Mouse (Mus musculus) CH12.LX (cell line): ENCODE measurements at regions not wholly inside any gene's neighbourhood (a gene's known extent, or its start where the extent isn't known, plus 50 kb on each side); places are given as distances from the start of the nearest gene placed in this dataset.

Experiments used
- DNase-seq: peaks from one replicate; pipeline ENCODE4 v3.0.0-alpha.2; 2013; ENCODE audit errors: extremely low read depth
- H3K27ac ChIP-seq: 2 replicates; pipeline ENCODE4 v1.5.1; 2012; ENCODE audit warnings: low read depth, mild to moderate bottlenecking, control low read depth, moderate library complexity; ENCODE audit not compliant: insufficient read depth
- H3K27me3 ChIP-seq: replicated peaks from 2 replicates; pipeline ENCODE3; 2012; ENCODE audit warnings: inconsistent platforms
- H3K36me3 ChIP-seq, 2 experiments: replicated peaks in 1 of 2; 2 replicates each; pipeline versions ENCODE3 to v1.6.1; 2012; ENCODE audit warnings: inconsistent platforms in 1 of 2, low read length in 1 of 2, mild to moderate bottlenecking in 1 of 2, mixed read lengths in 1 of 2, moderate library complexity in 1 of 2; ENCODE audit not compliant: control insufficient read depth in 1 of 2, insufficient read depth in 1 of 2
- H3K4me1 ChIP-seq, 2 experiments: 2 replicates each; pipeline ENCODE4 v1.6.1; 2012; ENCODE audit warnings: inconsistent platforms in 1 of 2, moderate library complexity in 1 of 2; ENCODE audit not compliant: insufficient read depth in 2 of 2, control insufficient read depth in 1 of 2
- H3K4me2 ChIP-seq: 2 replicates; pipeline ENCODE4 v1.6.1; 2012; ENCODE audit warnings: low read depth, mild to moderate bottlenecking, control low read depth; ENCODE audit not compliant: poor library complexity, insufficient read depth, severe bottlenecking
- H3K4me3 ChIP-seq, 3 experiments: fragments of 150-350 bp in 1 of 3; sonication (generic) in 1 of 3; replicated peaks in 1 of 3; 2 replicates each; pipeline versions ENCODE3 to v1.5.1; 2011 to 2012; ENCODE audit warnings: low read depth in 2 of 3, low read length in 2 of 3, mild to moderate bottlenecking in 2 of 3, moderate library complexity in 2 of 3, control low read depth in 1 of 3, improper control_type of control experiment in 1 of 3, inconsistent platforms in 1 of 3, mixed read lengths in 1 of 3; ENCODE audit not compliant: poor library complexity in 1 of 3
- H3K79me2 ChIP-seq: replicated peaks from 2 replicates; pipeline ENCODE4 v1.6.1; 2012; ENCODE audit warnings: mild to moderate bottlenecking, moderate library complexity; ENCODE audit not compliant: control insufficient read depth, poor library complexity, insufficient read depth, severe bottlenecking; ENCODE audit errors: extremely low read depth
- H3K9ac ChIP-seq: 2 replicates; pipeline ENCODE4 v1.6.1; 2012; ENCODE audit warnings: low read depth, mild to moderate bottlenecking, control low read depth, moderate library complexity; ENCODE audit not compliant: insufficient read depth
- H3K9me3 ChIP-seq: replicated peaks from 2 replicates; pipeline ENCODE3; 2012; ENCODE audit warnings: low read length, inconsistent platforms, mixed read lengths
- BHLHE40 ChIP-seq: IDR thresholded peaks from 2 replicates; pipeline ENCODE4 v1.6.1; 2011; ENCODE audit warnings: mild to moderate bottlenecking, low read depth, low read length, improper control_type of control experiment
- CHD1 ChIP-seq: IDR thresholded peaks from 2 replicates; pipeline ENCODE4 v1.6.1; 2012; ENCODE audit warnings: low read depth, low read length, improper control_type of control experiment, inconsistent platforms
- CHD2 ChIP-seq: IDR thresholded peaks from 2 replicates; pipeline ENCODE4 v1.6.1; 2011; ENCODE audit warnings: low read length, improper control_type of control experiment
- CTCF ChIP-seq, 2 experiments: IDR thresholded peaks in 1 of 2; conservative IDR thresholded peaks in 1 of 2; 2 replicates each; pipeline ENCODE4 v1.5.1; 2011 to 2012; ENCODE audit warnings: low read depth in 2 of 2, low read length in 2 of 2, improper control_type of control experiment in 1 of 2, inconsistent platforms in 1 of 2, mild to moderate bottlenecking in 1 of 2, moderate library complexity in 1 of 2
- E2F4 ChIP-seq: IDR thresholded peaks from 2 replicates; pipeline ENCODE4 v1.6.1; 2011; ENCODE audit warnings: low read depth, low read length, improper control_type of control experiment; ENCODE audit not compliant: insufficient replicate concordance
- ELF1 ChIP-seq: IDR thresholded peaks from 2 replicates; pipeline ENCODE4 v1.6.1; 2014; ENCODE audit warnings: low read depth, mild to moderate bottlenecking, inconsistent platforms, low read length, improper control_type of control experiment
- EP300 ChIP-seq: IDR thresholded peaks from 2 replicates; pipeline ENCODE4 v1.6.1; 2011; ENCODE audit warnings: low read length, improper control_type of control experiment
- ETS1 ChIP-seq: conservative IDR thresholded peaks from 2 replicates; pipeline ENCODE4 v1.6.1; 2012; ENCODE audit warnings: low read depth, mild to moderate bottlenecking, inconsistent platforms, low read length, improper control_type of control experiment, moderate library complexity
- GABPA ChIP-seq: IDR thresholded peaks from 2 replicates; pipeline ENCODE4 v1.6.1; 2012; ENCODE audit warnings: low read depth, low read length, improper control_type of control experiment, inconsistent platforms; ENCODE audit not compliant: insufficient replicate concordance
- HCFC1 ChIP-seq: IDR thresholded peaks from 2 replicates; pipeline ENCODE4 v1.6.1; 2012; ENCODE audit warnings: low read depth, mild to moderate bottlenecking, inconsistent platforms, low read length, improper control_type of control experiment
- IRF4 ChIP-seq: IDR thresholded peaks from 2 replicates; pipeline ENCODE4 v1.6.1; 2014; ENCODE audit warnings: low read depth, mild to moderate bottlenecking, inconsistent platforms, low read length, improper control_type of control experiment
- JUN ChIP-seq: IDR thresholded peaks from 2 replicates; pipeline ENCODE4 v1.6.1; 2011; ENCODE audit warnings: low read depth, mild to moderate bottlenecking, low read length, improper control_type of control experiment, moderate library complexity; ENCODE audit not compliant: insufficient read depth
- JUND ChIP-seq: conservative IDR thresholded peaks from 2 replicates; pipeline ENCODE4 v1.6.1; 2011; ENCODE audit warnings: low read depth, low read length, improper control_type of control experiment
- KAT2A ChIP-seq: IDR thresholded peaks from 2 replicates; pipeline ENCODE4 v1.6.1; 2012; ENCODE audit warnings: low read length, improper control_type of control experiment, inconsistent platforms; ENCODE audit not compliant: insufficient replicate concordance
- MAFK ChIP-seq: IDR thresholded peaks from 2 replicates; pipeline ENCODE4 v1.6.1; 2011; ENCODE audit warnings: low read length, improper control_type of control experiment; ENCODE audit not compliant: insufficient replicate concordance
- MAX ChIP-seq: IDR thresholded peaks from 2 replicates; pipeline ENCODE4 v1.6.1; 2011; ENCODE audit warnings: low read length, improper control_type of control experiment
- MAZ ChIP-seq: IDR thresholded peaks from 2 replicates; pipeline ENCODE4 v1.6.1; 2012; ENCODE audit warnings: low read depth, mild to moderate bottlenecking, inconsistent platforms, low read length, improper control_type of control experiment, moderate library complexity
- MEF2A ChIP-seq: IDR thresholded peaks from 2 replicates; pipeline ENCODE4 v1.6.1; 2014; ENCODE audit warnings: low read depth, mild to moderate bottlenecking, inconsistent platforms, low read length, improper control_type of control experiment, borderline replicate concordance
- MXI1 ChIP-seq: IDR thresholded peaks from 2 replicates; pipeline ENCODE4 v1.6.1; 2011; ENCODE audit warnings: mild to moderate bottlenecking, low read depth, low read length, improper control_type of control experiment
- MYC ChIP-seq: IDR thresholded peaks from 2 replicates; pipeline ENCODE4 v1.6.1; 2011; ENCODE audit warnings: low read depth, mild to moderate bottlenecking, improper control_type of control experiment, low read length
- NELFE ChIP-seq: IDR thresholded peaks from 2 replicates; pipeline ENCODE4 v1.6.1; 2011; ENCODE audit warnings: low read depth, low read length, improper control_type of control experiment
- NRF1 ChIP-seq: IDR thresholded peaks from 2 replicates; pipeline ENCODE4 v1.6.1; 2014; ENCODE audit warnings: low read depth, mild to moderate bottlenecking, inconsistent platforms, low read length, improper control_type of control experiment, moderate library complexity
- PAX5 ChIP-seq: IDR thresholded peaks from 2 replicates; pipeline ENCODE4 v1.6.1; 2012; ENCODE audit warnings: low read length, inconsistent platforms, mixed read lengths
- POLR2A ChIP-seq: IDR thresholded peaks from 2 replicates; pipeline ENCODE4 v1.6.1; 2011; ENCODE audit warnings: low read depth, mild to moderate bottlenecking, improper control_type of control experiment, low read length
- POLR2AphosphoS2 ChIP-seq: IDR thresholded peaks from 2 replicates; pipeline ENCODE4 v1.6.1; 2011; ENCODE audit warnings: low read depth, low read length, improper control_type of control experiment
- RAD21 ChIP-seq: IDR thresholded peaks from 2 replicates; pipeline ENCODE4 v1.6.1; 2011; ENCODE audit warnings: low read depth, mild to moderate bottlenecking, low read length, improper control_type of control experiment, moderate library complexity
- RCOR1 ChIP-seq: conservative IDR thresholded peaks from 2 replicates; pipeline ENCODE4 v1.6.1; 2012; ENCODE audit warnings: low read depth, mild to moderate bottlenecking, inconsistent platforms, low read length, improper control_type of control experiment
- SIN3A ChIP-seq: IDR thresholded peaks from 2 replicates; pipeline ENCODE4 v1.6.1; 2012; ENCODE audit warnings: low read length, improper control_type of control experiment, inconsistent platforms
- SMC3 ChIP-seq: IDR thresholded peaks from 2 replicates; pipeline ENCODE4 v1.6.1; 2011; ENCODE audit warnings: low read depth, low read length, improper control_type of control experiment
- TBP ChIP-seq: conservative IDR thresholded peaks from 2 replicates; pipeline ENCODE4 v1.6.1; 2011; ENCODE audit warnings: low read depth, low read length, improper control_type of control experiment
- TCF12 ChIP-seq: IDR thresholded peaks from 2 replicates; pipeline ENCODE4 v1.6.1; 2014; ENCODE audit warnings: low read depth, mild to moderate bottlenecking, inconsistent platforms, low read length, improper control_type of control experiment
- UBTF ChIP-seq: IDR thresholded peaks from 2 replicates; pipeline ENCODE4 v1.6.1; 2012; ENCODE audit warnings: low read depth, mild to moderate bottlenecking, inconsistent platforms, low read length, improper control_type of control experiment, moderate library complexity
- USF1 ChIP-seq: IDR thresholded peaks from 2 replicates; pipeline ENCODE4 v1.6.1; 2014; ENCODE audit warnings: low read depth, mild to moderate bottlenecking, inconsistent platforms, low read length, improper control_type of control experiment
- USF2 ChIP-seq: conservative IDR thresholded peaks from 2 replicates; pipeline ENCODE4 v1.6.1; 2011; ENCODE audit warnings: low read depth, low read length, improper control_type of control experiment
- ZC3H11A ChIP-seq: IDR thresholded peaks from 2 replicates; pipeline ENCODE4 v1.6.1; 2012; ENCODE audit warnings: low read depth, mild to moderate bottlenecking, inconsistent platforms, low read length, improper control_type of control experiment
- ZKSCAN1 ChIP-seq: IDR thresholded peaks from 2 replicates; pipeline ENCODE4 v1.6.1; 2012; ENCODE audit warnings: low read depth, inconsistent platforms, low read length, improper control_type of control experiment, borderline replicate concordance
- ZMIZ1 ChIP-seq: IDR thresholded peaks from 2 replicates; pipeline ENCODE4 v1.6.1; 2012; ENCODE audit warnings: low read depth, mild to moderate bottlenecking, inconsistent platforms, low read length, improper control_type of control experiment
- ZNF384 ChIP-seq: IDR thresholded peaks from 2 replicates; pipeline ENCODE4 v1.6.1; 2012; ENCODE audit warnings: low read depth, low read length, improper control_type of control experiment, inconsistent platforms
- dilution Hi-C: fragments of 300-500 bp; cut with MboI; formaldehyde crosslinking; loops from 2 replicates; pipeline ENCODE4 v1.14.3; 2020; ENCODE audit warnings: low sequenced_read_pairs; ENCODE audit not compliant: extremely low pct_unique_long_range_greater_than_20kb, extremely low pct_ligation_motif_present
- in situ Hi-C: fragments of 300-500 bp; cut with MboI; formaldehyde crosslinking; loops from 3 replicates; pipeline ENCODE4 v1.14.3; 2019; ENCODE audit warnings: low sequenced_read_pairs, low pct_ligation_motif_present, low pct_unique_long_range_greater_than_20kb, mixed read lengths

DNA sequence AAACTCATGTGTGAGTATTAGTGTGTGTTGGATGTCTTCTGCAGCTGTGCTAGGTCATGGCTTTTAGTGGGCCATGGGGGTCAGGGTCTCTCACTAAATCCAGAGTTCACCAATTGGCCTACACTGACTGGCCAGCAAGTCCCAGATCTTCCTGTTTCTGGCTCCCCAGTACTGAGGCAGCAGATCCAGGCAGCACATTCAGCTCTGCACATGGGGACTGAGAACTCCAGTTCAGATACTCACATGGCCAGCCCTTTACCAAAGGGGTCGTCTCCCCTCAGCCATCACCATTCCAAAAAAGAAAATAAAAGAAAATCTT lies 521.6 kb upstream of the Cited2 start:
- H3K79me2 ChIP-seq = no peaks in the 10 kb centered on the region
- TF ChIP-seq ELF1 = peak; percentile 36; the same call in 1 of the 2 replicates
- TF ChIP-seq TBP = no peak
- TF ChIP-seq SMC3 = no peak; the same call in 1 of the 2 replicates
- no peak for TF ChIP-seq ZMIZ1
- TF ChIP-seq CHD2 = no peak
- TF ChIP-seq MEF2A = no peak
- 0 out of 2 replicates have a peak, but pooled peaks have one; percentile 23 for TF ChIP-seq NRF1
- TF ChIP-seq MAX = peak; percentile 48; the same call in 1 of the 2 replicates
- no peak for TF ChIP-seq E2F4
- TF ChIP-seq USF1 = no peak
- no peak for TF ChIP-seq RCOR1
- no peak for TF ChIP-seq MYC
- TF ChIP-seq MXI1 = peak; percentile 23; the same call in 1 of the 2 replicates
- TF ChIP-seq TCF12 = no peak
- TF ChIP-seq MAFK = no peak
- TF ChIP-seq MAZ = no peak
- TF ChIP-seq CHD1 = no peak
- no peak for TF ChIP-seq UBTF
- no peak for TF ChIP-seq JUND
- TF ChIP-seq EP300 = no peak
- no peak for TF ChIP-seq CTCF (conservative IDR thresholded peaks at IDR 0.05 in 1 of 2, IDR thresholded peaks at IDR 0.05 in 1 of 2; ENCODE audit: low read depth in 2 of 2, low read length in 2 of 2)
- no peak for TF ChIP-seq IRF4
- TF ChIP-seq ZKSCAN1 = no peak
- TF ChIP-seq ZC3H11A = no peak
- 0 out of 2 replicates have a peak, but pooled peaks have one; percentile 4 for TF ChIP-seq SIN3A
- no peak for TF ChIP-seq GABPA
- no peak for TF ChIP-seq USF2
- no peak for TF ChIP-seq ZNF384
- no peak for TF ChIP-seq ETS1
- 0 out of 2 replicates have a peak, but pooled peaks have one; percentile 32 for TF ChIP-seq NELFE
- no peak for TF ChIP-seq POLR2AphosphoS2
- TF ChIP-seq POLR2A = peak; percentile 20; the same call in 1 of the 2 replicates
- no peak for TF ChIP-seq HCFC1
- no peak for TF ChIP-seq BHLHE40
- no peak for TF ChIP-seq PAX5
- no peak; the same call in 1 of the 2 replicates for TF ChIP-seq RAD21
- no peak for TF ChIP-seq KAT2A
- no peak for TF ChIP-seq JUN
- dilution Hi-C loops = no loop called here
- peak overlapping the region; percentile 73 for H3K27ac ChIP-seq
- H3K9me3 ChIP-seq = no peaks in the 10 kb centered on the region
- H3K36me3 ChIP-seq = no peaks in the 10 kb centered on the region
- peak overlapping the region; percentile 31 for H3K4me2 ChIP-seq
- in situ Hi-C loops = no loop called here
- no peak for DNase-seq
- peaks cover 16 to 42% of the 10 kb centered on the region in 2 experiments for H3K4me1 ChIP-seq
- H3K4me3 ChIP-seq = no peak overlapping the region
- no peaks in the 10 kb centered on the region for H3K27me3 ChIP-seq
- peak overlapping the region; percentile 29; the same call in 1 of the 2 replicates for H3K9ac ChIP-seq
